Mouse (Mus musculus) thymus, postnatal 4 days (tissue): ENCODE results near the gene Skp2.

Source experiments
- DNase-seq: peaks from one replicate; pipeline ENCODE4 v3.0.0; 2021

Skp2 gene

GRCm38 (mm10) chr15:9111648-9112047 lies 43.6 kb downstream of the Skp2 start:
- DNase-seq, result no peak

DNA sequence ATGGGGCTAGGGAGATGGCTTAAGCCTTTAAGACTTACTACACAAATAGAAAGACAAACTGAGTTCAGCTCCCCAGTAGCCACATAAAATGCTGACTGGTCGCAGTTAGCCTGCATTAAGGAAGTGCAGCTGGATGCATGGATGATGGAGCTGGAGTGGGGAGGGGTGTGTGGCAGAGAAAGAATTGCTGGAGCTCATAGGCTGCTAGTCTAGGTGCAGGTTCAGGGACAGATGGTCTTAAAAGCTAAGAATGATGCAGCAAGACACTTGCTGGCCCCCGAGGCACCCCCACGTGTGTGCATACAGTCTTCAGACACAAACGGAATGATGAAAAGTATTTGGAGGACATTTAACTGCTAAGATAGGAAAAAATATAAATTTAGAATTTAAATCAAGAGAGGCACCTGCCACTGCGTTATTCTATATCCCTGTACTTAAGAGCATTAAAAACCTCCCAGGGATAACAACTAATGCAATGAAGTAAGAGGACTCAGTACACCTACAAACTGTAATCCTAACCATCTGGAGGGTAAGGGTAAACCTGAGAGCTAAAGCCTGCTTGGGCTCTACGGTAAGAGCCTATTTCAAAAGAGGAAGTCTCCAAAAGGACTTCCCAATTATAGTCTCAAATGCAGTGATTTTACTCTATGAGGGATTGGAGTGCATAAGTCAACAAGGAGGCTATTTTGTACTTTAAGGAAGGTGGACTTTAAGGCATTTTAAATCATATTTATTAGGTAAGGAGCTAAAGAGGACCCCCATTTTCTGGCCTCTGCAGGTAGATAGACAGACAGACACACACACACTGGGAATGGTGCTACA lies 44.5 kb downstream of the Skp2 start:
- no peak for DNase-seq

DNA sequence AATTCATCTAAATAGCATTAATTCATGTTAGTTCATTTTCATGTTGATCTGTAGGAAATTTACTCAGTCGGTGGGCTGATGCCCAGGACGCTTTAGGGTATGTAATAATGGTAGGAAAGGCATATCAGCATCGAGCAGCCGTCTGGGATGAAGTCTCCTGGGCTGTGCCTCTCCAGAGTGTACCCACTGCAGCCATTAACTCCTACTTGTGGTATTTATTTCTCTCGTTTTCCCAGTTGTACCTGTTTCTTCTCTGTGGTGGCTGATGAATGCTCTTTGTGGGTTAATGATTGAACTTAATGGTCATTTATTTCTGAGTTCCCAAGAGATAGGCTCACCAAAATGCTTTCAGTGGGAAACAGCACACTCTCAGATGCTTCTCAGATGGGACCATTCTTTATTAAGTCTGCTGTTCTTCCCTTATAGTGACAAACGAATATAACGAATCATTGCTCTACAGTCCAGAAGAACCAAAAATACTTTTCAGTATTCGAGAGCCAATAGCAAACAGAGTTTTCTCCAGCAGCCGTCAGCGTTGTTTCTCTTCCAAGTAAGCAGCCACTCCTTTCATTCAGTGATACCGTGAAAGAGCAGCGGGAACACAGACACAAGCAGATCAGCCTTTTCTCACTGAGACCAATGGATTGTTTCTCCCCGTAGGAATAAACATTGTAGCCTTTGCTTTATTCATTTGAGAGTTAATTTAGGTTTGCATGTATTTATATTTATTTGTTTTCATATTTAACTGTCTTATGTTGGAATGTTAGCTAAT lies 48.7 kb downstream of the Skp2 start:
- no peak for DNase-seq

DNA sequence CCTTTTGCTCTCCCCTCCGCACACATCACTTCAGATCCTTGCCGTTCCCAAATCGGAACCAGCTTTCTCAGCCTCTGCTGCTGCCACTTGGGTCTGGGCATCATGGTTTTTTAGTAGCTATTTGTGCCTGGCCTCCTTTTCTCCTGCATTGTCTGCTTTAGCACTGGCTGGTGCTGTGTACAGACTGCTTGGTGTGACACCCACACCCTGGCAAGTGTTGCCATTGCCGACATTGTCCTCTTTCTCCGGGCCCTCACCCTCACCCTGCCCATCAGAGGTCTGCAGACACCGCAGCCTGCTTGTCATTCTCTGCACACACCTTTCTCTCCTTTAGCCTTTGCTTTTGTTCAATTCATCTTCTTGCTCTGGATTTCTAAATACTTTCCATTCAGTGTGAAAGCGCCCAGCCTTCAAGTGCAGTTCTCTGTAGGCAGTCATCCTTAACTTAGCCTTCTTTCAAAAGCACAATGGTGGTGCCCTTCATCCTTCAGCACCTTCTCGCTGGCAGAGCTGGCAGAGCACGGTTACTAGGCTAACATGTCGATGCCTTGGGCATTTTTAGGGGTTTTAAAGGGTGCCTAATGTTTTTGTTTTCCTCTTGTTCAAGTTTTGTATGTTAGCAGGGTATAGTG lies 54.7 kb downstream of the Skp2 start:
- DNase-seq, result no peak

- no peak for DNase-seq
These were observed 58.4 kb downstream of the Skp2 start for GRCm38 (mm10) chr15:9096865-9097264.

DNA sequence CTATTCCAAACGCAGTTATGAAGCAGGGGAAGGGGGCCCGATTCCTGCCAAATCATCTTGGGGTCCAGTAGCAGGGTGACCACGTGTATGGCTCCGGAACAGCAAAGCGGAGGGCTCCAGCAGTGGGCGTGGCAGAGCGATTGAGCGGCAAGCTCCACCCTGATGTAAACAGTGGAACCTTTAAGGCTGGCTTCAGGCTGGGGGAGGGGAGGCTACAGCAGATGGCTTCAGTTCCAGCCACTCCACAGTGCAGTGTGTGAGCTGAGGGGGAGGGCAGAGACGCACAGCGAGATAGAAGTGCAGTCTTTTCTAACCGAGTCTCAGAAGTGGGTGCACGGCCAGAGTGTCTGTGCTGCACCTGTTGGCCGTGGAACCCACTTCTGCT lies 60.9 kb downstream of the Skp2 start:
- no peak for DNase-seq

GRCm38 (mm10) chr15:9093598-9094365 lies 61.4 kb downstream of the Skp2 start:
- DNase-seq, result no peak

DNA sequence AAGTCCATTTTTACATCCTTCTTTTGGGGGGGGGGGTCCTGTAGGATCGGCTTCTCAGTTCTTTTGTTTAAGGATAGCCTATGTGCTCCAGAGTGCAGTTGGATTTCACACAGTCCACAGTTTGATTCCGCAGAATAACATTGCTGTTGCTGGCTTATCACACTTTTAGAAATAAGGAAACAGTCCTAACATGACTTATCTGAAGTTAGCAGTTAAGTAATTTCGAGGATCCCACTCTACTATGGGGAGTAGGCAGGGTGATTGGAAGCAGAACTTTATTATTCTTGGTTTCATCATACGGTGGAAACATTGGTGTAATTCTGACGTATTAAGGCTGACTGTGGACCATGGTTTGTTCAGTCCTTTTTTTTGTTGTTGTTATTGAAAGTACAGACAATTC lies 64.6 kb downstream of the Skp2 start:
- DNase-seq, result no peak

GRCm38 (mm10) chr15:9089136-9089720 lies 66.0 kb downstream of the Skp2 start:
- DNase-seq, result no peak

- no peak for DNase-seq
These were observed 66.5 kb downstream of the Skp2 start for GRCm38 (mm10) chr15:9088683-9089072.

GRCm38 (mm10) chr15:9087895-9088682 lies 67.1 kb downstream of the Skp2 start:
- no peak for DNase-seq

DNA sequence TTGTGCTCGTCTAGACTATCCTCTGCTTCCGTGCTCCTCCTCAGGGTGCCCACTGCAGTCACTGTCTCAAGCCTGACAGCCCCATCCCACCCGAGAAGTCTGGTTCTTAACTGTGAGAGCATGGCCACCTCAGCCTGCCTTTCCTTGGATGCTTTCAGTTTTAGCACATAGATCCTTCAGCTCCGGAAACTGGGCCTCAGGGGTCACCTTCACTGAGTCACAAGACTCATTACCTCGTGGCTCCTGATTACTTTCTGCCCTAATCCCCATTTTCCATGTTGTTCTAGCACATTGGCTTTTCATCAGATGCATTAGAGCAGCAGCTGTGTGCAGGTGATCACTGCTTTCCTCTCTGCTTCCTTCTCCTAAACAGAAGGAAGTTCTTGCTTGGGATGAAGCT lies 67.8 kb downstream of the Skp2 start:
- no peak for DNase-seq

- DNase-seq, result no peak
These were observed 68.4 kb downstream of the Skp2 start for GRCm38 (mm10) chr15:9086813-9087212.

DNA sequence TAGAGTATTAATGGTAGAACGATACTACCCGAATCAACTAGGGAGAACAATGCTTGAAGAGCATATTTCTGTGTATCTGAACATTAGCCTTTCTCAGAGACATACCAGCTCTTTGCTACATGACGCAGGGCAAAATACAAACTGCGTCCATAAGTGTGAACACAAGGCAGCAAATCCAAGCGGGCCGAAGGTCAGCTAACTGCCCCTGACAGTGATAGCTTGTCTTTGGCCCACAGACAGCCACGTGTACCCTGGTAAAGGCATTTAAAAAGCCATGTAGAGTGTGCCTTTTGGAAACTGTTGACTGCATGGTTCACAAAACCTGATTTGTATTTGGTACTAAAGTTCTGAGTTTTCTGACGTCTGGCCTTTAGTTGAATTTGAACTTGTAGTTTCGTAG lies 72.5 kb downstream of the Skp2 start:
- DNase-seq, result no peak

- DNase-seq, result no peak
These were observed 73.9 kb downstream of the Skp2 start for GRCm38 (mm10) chr15:9081294-9081693.

DNA sequence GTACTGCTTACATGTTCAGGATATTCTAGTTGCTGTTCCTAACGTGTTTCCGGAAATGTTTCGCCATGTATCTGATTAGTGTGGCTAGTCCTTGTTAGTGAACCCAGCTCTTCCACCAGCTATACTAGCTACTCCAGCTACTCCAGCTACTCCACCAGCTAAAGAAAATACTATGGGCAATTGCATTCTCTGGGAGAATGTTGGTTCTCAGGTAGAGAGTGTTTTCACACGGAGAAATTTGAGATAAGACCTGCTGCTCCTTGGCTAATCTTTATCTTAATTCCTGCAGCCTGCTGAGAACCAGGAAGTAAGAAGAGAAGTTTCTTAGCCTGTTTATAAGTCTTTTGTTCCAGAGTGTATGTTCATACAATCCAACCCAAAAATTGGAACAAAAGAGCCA lies 75.0 kb downstream of the Skp2 start:
- no peak for DNase-seq

DNA sequence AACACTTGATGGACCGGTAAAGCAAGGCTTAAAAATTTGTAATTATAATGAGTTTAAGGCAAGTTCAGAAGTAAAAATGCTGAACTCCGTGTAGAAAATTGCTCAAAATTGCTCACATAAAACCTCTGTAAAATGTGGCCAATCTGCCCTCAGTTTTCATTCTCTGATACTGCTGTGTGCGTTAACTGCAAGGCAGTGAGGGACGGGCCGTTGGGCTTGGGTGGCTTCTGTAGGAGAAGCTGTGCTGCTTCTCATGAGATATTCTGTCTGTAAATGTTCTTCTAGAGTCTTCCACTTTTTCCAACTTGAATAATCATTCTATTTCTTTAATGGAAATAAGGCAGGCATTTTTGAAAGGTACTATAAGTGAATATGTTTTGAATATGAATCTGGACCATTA lies 75.6 kb downstream of the Skp2 start:
- DNase-seq, result no peak

DNA sequence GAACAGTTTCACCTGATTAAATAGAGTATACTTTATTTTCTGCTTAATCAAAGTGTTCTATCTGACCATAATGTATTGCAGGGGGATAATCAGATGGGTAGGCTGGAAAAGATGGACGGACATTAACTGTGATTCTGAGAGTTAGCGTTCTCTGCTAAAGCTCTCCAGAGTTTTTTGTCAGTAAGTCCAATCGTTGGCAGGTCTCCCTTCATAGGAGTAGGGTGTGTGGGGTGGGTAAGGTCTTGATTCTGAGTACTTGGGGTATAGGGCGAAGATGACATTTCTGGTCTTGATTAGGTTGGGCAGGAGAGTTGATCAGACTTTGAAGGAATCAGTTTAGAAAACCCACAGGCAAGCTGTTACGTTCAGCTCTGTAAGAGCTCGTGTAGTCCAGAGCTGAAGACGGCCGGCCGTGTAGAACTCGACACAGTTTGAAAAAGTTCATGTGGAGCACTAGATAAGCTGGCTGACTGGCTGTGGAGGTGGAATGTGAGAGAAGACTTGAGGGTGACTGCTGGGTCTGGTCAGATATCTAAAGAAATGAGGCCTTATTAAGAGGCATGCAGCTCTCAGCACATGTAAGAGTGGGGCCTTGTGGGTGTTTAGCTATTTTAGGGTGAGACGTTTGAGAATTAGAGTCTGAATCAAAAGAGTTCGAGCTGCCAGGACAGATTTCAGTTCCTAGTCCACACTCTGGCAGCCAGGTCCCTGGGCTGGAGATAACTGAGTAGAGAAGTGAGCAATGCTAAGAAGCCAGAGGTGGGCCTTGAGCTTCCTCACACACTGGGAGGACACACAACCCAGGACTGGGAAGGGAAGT lies 76.5 kb downstream of the Skp2 start:
- DNase-seq, result no peak

DNA sequence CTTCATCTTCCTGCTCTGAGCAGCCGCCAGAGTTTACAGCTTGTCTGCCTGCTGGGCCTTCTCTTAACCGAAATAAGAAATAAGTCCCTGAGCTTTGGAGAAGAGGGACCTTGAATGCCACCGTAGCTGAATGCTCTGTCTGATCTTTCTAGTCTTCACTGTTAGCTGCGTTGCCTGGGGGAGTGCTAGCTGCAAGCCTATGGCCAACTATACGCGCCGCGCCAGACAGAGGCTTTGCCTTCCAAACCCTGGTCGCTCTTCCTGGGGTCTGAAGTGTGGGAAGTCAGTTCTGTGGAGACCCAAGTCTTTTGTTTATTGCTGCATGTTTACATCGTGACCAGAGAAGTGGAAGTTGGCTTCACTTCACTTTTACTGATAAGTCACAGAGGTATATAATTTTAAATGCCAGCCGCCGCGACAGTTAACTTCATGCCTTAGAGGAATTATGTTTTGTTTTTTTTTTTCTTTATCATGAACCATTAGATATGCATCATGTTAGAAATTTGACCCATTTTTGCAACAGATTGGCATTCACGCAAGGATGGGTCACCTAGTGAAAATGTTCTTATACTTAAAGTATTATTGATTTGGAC lies 79.5 kb downstream of the Skp2 start:
- DNase-seq, result no peak

DNA sequence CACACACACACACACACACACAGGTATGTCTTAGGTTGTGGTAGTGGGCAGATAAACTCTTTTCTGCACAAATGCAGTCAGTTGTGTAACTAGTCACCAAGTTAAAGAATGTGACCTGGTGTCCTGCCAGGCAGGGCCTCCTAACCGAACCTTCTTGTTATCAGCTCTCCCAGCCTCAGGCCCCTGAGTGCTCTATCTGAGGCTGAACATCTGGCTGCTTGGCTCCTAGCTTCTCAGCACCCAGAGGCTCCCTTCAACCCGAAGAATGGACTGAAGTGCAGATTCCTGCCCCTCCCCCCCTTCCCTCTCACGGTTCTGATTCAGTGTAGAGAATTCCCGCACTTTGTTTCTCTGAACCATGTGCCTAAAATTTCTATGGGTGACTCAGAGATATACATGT lies 80.6 kb downstream of the Skp2 start:
- DNase-seq, result no peak

- no peak for DNase-seq
These were observed 81.1 kb downstream of the Skp2 start for GRCm38 (mm10) chr15:9074139-9074538.
